Comparison of ENCODE assay signal across 8 mouse cellular contexts in genomic region chr13:51603894-51604244, GRCm38 (mm10). TPM values are rescaled to one million over a fixed set of nuclear protein-coding genes. Genes with fewer than 3 reads are reported as not detected.
A peak's percentile ranks its signal among the peaks of the same experiment; 100 is the strongest.
DNase-seq lines count a peak whose midpoint lies in the region; ATAC-seq and TF ChIP-seq lines count a peak whose summit lies in the region.

No protein-coding gene starts in this region.

- H3K27me3 ChIP-seq in forebrain, embryonic 13.5 days: no peaks in the 10 kb centered on the region
- H3K27me3 ChIP-seq in midbrain, embryonic 16.5 days (ENCODE audit: control insufficient read depth, insufficient read depth, low read depth, low read length): no peaks in the 10 kb centered on the region
- no peaks in the 10 kb centered on the region for H3K27me3 ChIP-seq in thymus, adult 2 months (ENCODE audit: control insufficient read depth, insufficient read depth, low read length)

- peak; percentile 71 for TF ChIP-seq POLR2A in cortical plate, adult 2 months (IDR thresholded peaks at IDR 0.05; ENCODE audit: extremely low read depth, insufficient read depth, low read length)
- TF ChIP-seq POLR2A in thymus, adult 2 months (IDR thresholded peaks at IDR 0.05; ENCODE audit: control insufficient read depth, extremely low read depth, insufficient read depth, low read length, poor library complexity): no peak

- no peak for TF ChIP-seq CTCF in cortical plate, adult 2 months (IDR thresholded peaks at IDR 0.05; ENCODE audit: extremely low read depth, insufficient read depth, low read length)
- TF ChIP-seq CTCF in thymus, adult 2 months (IDR thresholded peaks at IDR 0.05; ENCODE audit: borderline replicate concordance, control insufficient read depth, extremely low read depth, insufficient read depth, low read length, poor library complexity): no peak

- DNase-seq in layer of hippocampus, adult 8-10 months (ENCODE audit: low spot score in 2 of 2): peak; percentile 58 to 66
- DNase-seq in gastrocnemius, postnatal 4 days (ENCODE audit: low spot score in 2 of 2): no peak
- DNase-seq in thymus, adult 2 months: no peak

- H3K27ac ChIP-seq in cortical plate, adult 2 months (ENCODE audit: insufficient read depth, low read length): peak overlapping the region; percentile 83
- H3K27ac ChIP-seq in forebrain, embryonic 13.5 days: peak overlapping the region; percentile 65
- H3K27ac ChIP-seq in midbrain, embryonic 16.5 days (ENCODE audit: low read length): peak overlapping the region; percentile 80
- no peak overlapping the region for H3K27ac ChIP-seq in thymus, adult 2 months (ENCODE audit: control insufficient read depth, insufficient read depth, low read length)

- no peaks in the 10 kb centered on the region for H3K36me3 ChIP-seq in forebrain, embryonic 13.5 days (ENCODE audit: poor library complexity, severe bottlenecking)
- no peaks in the 10 kb centered on the region for H3K36me3 ChIP-seq in midbrain, embryonic 16.5 days (ENCODE audit: control insufficient read depth, insufficient read depth, low read length)
- H3K36me3 ChIP-seq in thymus, adult 2 months (ENCODE audit: control insufficient read depth, insufficient read depth, low read length): no peaks in the 10 kb centered on the region

- 0 out of 2 replicates have a peak overlapping the region, but pooled peaks have one; percentile 34 for H3K9ac ChIP-seq in forebrain, embryonic 13.5 days
- peak overlapping the region; percentile 38; the same call in 1 of the 2 replicates for H3K9ac ChIP-seq in midbrain, embryonic 16.5 days (ENCODE audit: low read depth, low read length)

- peak; percentile 59 for ATAC-seq in forebrain, embryonic 13.5 days
- peak; percentile 79 for ATAC-seq in midbrain, embryonic 16.5 days
- no peak for ATAC-seq in erythroid progenitor cell, adult 5-6 weeks (replicated peaks; ENCODE audit: low FRiP score, poor library complexity, severe bottlenecking)
- ATAC-seq in activated CD4-positive, CD25-positive, alpha-beta regulatory T cell, adult 4 months: no peak

- 34% methylated on average over 4 of the region's 4 CpGs for WGBS in forebrain, embryonic 13.5 days
- WGBS in midbrain, embryonic 16.5 days: 33% methylated on average over 4 of the region's 4 CpGs
- WGBS in thymus, adult 2 months: 72% methylated on average over 4 of the region's 4 CpGs

- H3K4me1 ChIP-seq in cortical plate, adult 2 months (ENCODE audit: control insufficient read depth, insufficient read depth, low read length): peaks cover 9% of the 10 kb centered on the region
- peaks cover 18% of the 10 kb centered on the region for H3K4me1 ChIP-seq in forebrain, embryonic 13.5 days
- peaks cover 13% of the 10 kb centered on the region for H3K4me1 ChIP-seq in midbrain, embryonic 16.5 days (ENCODE audit: control insufficient read depth, insufficient read depth, low read length)
- no peaks in the 10 kb centered on the region for H3K4me1 ChIP-seq in thymus, adult 2 months (replicated peaks; ENCODE audit: control insufficient read depth, insufficient read depth, low read length)

- H3K4me2 ChIP-seq in forebrain, embryonic 13.5 days: peak overlapping the region; percentile 57
- peak overlapping the region; percentile 66 for H3K4me2 ChIP-seq in midbrain, embryonic 16.5 days (ENCODE audit: low read length)

- H3K9me3 ChIP-seq in forebrain, embryonic 13.5 days (replicated peaks): no peaks in the 10 kb centered on the region
- H3K9me3 ChIP-seq in midbrain, embryonic 16.5 days (replicated peaks; ENCODE audit: control insufficient read depth, low read length, poor library complexity, severe bottlenecking): no peaks in the 10 kb centered on the region

- H3K4me3 ChIP-seq in cortical plate, adult 2 months (ENCODE audit: insufficient read depth, low read length): 0 out of 2 replicates have a peak overlapping the region, but pooled peaks have one; percentile 18
- peak overlapping the region; percentile 26 for H3K4me3 ChIP-seq in forebrain, embryonic 13.5 days
- peak overlapping the region; percentile 36 for H3K4me3 ChIP-seq in midbrain, embryonic 16.5 days (ENCODE audit: low read depth, low read length)
- H3K4me3 ChIP-seq in thymus, adult 2 months (ENCODE audit: control insufficient read depth, insufficient read depth, low read length): no peak overlapping the region

RNA-seq across cellular contexts. Expression of gene Shc3, which starts 34.6 kb away (rescaled TPM):
- 80.3 and 82.8 TPM in 2 replicates for polyA plus RNA-seq in cortical plate, adult 2 months (2012; rRNA removed)
- polyA plus RNA-seq in forebrain, embryonic 13.5 days (2015; fragmentation: Nextera tagmentation; extraction: Ambion mirVana): 4.2 and 5.2 TPM in 2 replicates
- total RNA-seq in layer of hippocampus, adult 8-10 months (2022): 100 to 1,000 TPM; 103 to 128 (median 120) TPM
- 7.2 and 8.3 TPM in 2 replicates for polyA plus RNA-seq in midbrain, embryonic 16.5 days (2015; fragmentation: Nextera tagmentation; extraction: Ambion mirVana)
- total RNA-seq in erythroid progenitor cell, adult 5-6 weeks (2015; ENCODE audit: low replicate concordance): not detected in 2 replicates
- total RNA-seq in erythroid progenitor cell, adult 5-6 weeks (2017; ENCODE audit: low replicate concordance): not detected in 2 replicates
- 1 to 10 TPM; 3.8 to 3.9 TPM for total RNA-seq in gastrocnemius, postnatal 4 days (2021)
- 0.57 and 0.69 TPM in 2 replicates for polyA plus RNA-seq in thymus, adult 2 months (2012; rRNA removed)
- not detected for polyA plus RNA-seq in activated CD4-positive, CD25-positive, alpha-beta regulatory T cell, adult 4 months (2017; shearing (Covaris generic))

RNA-seq across cellular contexts. Expression of gene Cks2, which starts 41.2 kb away (rescaled TPM):
- 3.2 and 5.8 TPM in 2 replicates for polyA plus RNA-seq in cortical plate, adult 2 months (2012; rRNA removed)
- polyA plus RNA-seq in forebrain, embryonic 13.5 days (2015; fragmentation: Nextera tagmentation; extraction: Ambion mirVana): 290 and 335 TPM in 2 replicates
- 1 to 10 TPM; 2.0 to 3.3 (median 2.2) TPM for total RNA-seq in layer of hippocampus, adult 8-10 months (2022)
- 26.3 and 35.8 TPM in 2 replicates for polyA plus RNA-seq in midbrain, embryonic 16.5 days (2015; fragmentation: Nextera tagmentation; extraction: Ambion mirVana)
- total RNA-seq in erythroid progenitor cell, adult 5-6 weeks (2015; ENCODE audit: low replicate concordance): 498 and 632 TPM in 2 replicates
- 273 and 310 TPM in 2 replicates for total RNA-seq in erythroid progenitor cell, adult 5-6 weeks (2017; ENCODE audit: low replicate concordance)
- 10 to 100 TPM; 22.3 to 26.5 TPM for total RNA-seq in gastrocnemius, postnatal 4 days (2021)
- polyA plus RNA-seq in thymus, adult 2 months (2012; rRNA removed): 85.3 and 86.2 TPM in 2 replicates
- polyA plus RNA-seq in activated CD4-positive, CD25-positive, alpha-beta regulatory T cell, adult 4 months (2017; shearing (Covaris generic)): 10 to 100 TPM; 77.3 to 94.3 TPM

RNA-seq across cellular contexts. Expression of gene Secisbp2, which starts 47.6 kb away (rescaled TPM):
- polyA plus RNA-seq in cortical plate, adult 2 months (2012; rRNA removed): 23.3 and 24.5 TPM in 2 replicates
- 36.1 and 38.0 TPM in 2 replicates for polyA plus RNA-seq in forebrain, embryonic 13.5 days (2015; fragmentation: Nextera tagmentation; extraction: Ambion mirVana)
- 10 to 100 TPM; 18.9 to 21.5 (median 21.0) TPM for total RNA-seq in layer of hippocampus, adult 8-10 months (2022)
- 29.4 and 33.6 TPM in 2 replicates for polyA plus RNA-seq in midbrain, embryonic 16.5 days (2015; fragmentation: Nextera tagmentation; extraction: Ambion mirVana)
- total RNA-seq in erythroid progenitor cell, adult 5-6 weeks (2015; ENCODE audit: low replicate concordance): 24.1 and 28.9 TPM in 2 replicates
- 27.6 and 31.5 TPM in 2 replicates for total RNA-seq in erythroid progenitor cell, adult 5-6 weeks (2017; ENCODE audit: low replicate concordance)
- 10 to 100 TPM; 14.9 to 17.6 TPM for total RNA-seq in gastrocnemius, postnatal 4 days (2021)
- 50.1 and 50.8 TPM in 2 replicates for polyA plus RNA-seq in thymus, adult 2 months (2012; rRNA removed)
- polyA plus RNA-seq in activated CD4-positive, CD25-positive, alpha-beta regulatory T cell, adult 4 months (2017; shearing (Covaris generic)): 10 to 100 TPM; 33.4 to 38.9 TPM

Comparison
In these comparisons a context has a peak if more than half of its experiments do, and no peak if none do; other contexts are left out.
1. ATAC-seq: peak in forebrain, embryonic 13.5 days (single experiment) and midbrain, embryonic 16.5 days (single experiment); none in erythroid progenitor cell, adult 5-6 weeks (single experiment) and activated CD4-positive, CD25-positive, alpha-beta regulatory T cell, adult 4 months (single experiment).
2. DNase-seq: peak in layer of hippocampus, adult 8-10 months (2 of 2); none in gastrocnemius, postnatal 4 days (0 of 2) and thymus, adult 2 months (single experiment).